Mouse (Mus musculus) retina, embryonic 14.5 days (tissue): ENCODE results near the gene Rabac1.

ENCODE experiments used
- DNase-seq: peaks from one replicate; pipeline ENCODE4 v3.0.0-alpha.2; 2015; ENCODE audit warnings: low spot score

The Rabac1 gene

DNA sequence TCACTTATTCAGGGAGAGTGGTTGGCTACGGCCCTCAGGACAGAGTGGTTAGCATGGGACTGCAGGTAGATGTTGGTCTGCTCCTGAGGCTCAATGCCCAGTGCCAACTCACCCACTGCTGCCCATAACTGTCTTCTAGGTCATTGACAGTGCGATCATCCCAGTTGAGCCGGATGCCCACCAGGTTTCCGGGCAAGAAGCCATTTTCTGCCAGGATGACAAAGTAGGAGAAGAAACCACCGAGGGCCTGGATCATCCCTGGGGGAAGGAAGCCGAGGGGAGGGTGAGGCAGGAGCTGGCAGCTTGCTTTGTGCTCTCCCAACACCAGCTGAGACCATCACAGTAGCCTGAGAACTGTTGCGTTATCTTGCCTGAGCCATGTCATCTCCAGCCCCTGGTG is 7.9 kb upstream of the Rabac1 start:
- no peak for DNase-seq

DNA sequence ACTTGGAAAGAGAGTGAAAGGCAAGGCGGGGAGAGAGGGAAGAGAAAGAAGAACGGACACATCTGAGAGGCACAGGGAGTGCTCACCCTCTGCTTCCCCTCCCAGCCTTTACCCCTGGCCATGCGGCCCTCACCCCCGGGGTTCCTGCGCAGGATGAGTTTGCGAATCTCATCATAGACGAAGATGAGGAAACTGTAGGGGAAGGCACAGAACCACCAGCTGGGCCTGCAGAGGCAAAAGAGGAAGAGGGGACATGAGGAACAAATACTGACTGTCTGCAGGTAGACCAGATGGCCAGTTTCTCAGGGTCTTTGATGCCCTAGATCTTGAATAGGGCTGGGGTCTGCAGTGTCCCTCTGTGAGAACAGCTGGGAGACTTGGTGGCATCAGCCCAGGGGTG is 6.2 kb upstream of the Rabac1 start:
- no peak for DNase-seq

DNA sequence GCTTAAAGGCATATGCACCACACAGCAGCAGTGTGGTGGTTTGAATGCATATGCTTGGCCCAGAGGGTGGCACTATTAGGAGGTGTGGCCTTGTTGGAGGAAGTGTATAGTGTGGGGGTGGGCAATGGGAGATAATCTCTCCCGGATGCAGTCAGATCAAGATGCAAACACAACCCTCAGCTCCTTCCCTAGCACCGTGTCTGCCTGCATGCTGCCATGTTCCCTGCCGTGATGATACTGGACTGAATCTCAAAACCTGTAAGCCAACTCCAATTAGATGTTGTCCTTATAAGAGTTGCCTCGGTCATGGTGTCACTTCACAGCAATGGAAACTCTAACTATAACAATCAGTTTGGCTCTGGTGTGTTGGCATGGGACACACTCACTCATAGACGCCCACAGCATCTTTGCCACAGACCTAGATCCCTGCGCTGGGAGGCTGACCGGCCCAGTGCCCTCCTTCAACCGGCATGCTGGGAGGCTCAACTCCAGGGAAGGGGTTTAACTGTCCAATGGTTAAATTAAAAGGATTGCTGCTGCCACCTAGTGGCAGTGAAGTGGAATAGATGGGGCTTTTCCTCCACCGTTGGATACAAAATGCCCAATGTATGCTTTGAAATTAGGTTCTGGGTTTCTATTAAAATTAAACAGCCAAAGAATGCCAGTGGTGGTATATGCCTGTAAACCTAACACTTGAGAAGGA is 2.5 kb upstream of the Rabac1 start:
- DNase-seq, result peak; percentile 83

DNA sequence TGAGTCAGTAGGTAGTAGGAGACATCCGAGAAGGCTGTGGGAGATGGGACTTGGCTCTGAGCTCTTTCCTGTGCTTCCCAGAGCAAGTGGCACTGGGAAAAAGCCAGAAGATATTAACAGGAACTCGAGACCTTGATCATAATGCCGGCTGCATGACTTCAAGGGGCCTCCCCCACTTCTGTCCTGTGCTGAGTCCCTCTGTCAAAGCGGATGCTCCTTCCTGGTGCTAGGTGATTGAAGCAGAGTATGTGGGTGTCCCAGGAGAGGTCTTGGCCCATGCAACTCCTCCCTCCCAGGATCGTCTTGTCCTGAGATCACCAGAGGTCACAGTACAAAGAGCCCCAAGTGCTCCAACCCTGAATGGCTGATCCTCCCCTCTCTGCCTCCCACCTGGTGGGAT is 1.3 kb upstream of the Rabac1 start:
- DNase-seq, result no peak

DNA sequence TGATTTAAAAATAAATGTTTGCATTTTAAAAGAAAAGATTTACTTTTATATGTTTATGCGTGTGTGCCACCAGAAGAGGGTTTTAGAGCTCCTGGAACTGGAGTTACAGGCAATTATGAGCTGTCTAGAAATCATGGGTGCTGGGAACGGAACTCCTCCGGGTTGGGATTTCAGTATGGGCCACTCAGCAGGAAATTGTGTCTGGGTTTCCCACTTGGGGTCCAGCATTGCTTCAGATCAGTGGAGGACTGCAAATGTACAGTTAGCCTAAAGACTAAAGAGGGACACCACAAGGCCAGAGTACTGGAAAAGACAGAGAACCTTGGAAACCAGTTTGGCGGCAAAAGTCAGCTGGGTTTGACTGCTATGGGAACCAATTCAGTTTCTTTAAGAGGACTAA is 654 bp upstream of the Rabac1 start:
- no peak for DNase-seq

DNA sequence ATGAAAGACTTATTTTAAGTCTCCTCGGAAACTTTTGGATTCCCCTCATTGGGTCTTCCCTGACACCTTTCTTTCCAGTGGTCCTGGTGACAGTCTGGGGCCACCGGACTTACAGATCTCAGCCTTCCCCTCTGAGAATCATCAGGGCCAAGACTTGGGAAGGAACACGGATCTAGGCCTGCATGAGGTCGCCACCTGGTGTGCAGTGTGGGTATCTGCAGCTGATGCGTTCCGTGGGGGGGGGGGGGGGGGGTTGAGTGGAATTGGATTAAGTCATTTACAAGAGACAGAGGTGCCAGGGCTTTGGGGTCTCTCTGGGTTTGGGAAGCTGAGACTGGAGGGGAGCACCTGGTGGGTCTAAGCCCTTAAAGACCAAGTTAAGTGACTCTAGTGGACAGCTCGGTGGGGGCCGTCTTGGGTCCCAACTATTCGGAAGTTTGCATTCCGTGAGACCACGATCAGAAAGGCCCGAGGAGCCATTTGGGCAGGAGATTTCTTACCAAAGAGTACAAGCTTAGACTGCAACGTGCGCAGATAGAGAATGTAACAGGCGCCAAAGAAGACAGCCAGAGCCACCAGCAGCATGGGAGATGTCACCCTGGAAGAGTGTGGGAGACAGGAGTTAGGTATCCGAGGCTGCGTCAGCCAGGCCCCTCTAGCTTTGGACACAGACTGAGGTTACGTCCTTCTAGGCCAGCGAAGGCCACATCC is 1.1 kb downstream of the Rabac1 start:
- peak; percentile 68 for DNase-seq

DNA sequence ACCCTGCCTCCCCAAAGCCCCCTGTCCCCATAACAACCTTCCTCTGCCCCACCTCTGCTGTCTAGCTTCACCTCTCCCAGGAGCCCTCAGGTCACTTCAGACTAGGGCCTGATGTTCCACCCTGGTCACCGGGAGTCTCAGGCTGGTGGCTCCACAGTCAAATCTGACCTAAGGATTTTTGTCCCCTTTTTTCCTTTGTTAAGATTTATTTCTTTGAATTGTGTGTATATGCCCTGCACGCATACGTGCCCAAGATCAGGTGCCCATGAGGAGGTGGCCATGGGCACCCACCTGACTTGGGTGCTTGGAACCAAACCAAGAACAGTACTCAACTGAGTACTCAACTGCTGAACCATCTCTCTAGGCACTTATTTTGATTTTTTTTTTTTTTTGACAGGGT is 2.2 kb downstream of the Rabac1 start:
- no peak for DNase-seq

DNA sequence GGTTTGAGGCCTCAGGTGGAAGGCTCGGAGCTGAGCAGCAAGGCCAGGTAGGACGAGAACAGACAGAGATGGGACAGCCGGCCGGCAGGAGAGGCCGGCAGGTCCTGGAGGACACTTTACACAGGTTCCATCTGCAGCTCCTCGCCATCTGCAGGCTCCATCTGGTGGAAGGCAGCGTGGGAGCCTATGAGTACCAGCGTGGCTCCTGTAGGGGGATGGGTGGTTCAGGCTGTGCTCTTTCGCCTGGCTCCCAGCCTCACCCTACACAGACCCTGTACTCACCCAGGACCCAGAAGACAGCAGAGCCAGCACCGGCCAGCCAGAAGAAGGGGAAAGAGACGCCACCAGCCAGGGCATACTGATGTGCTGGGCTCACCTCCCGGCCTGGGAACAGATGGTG is 2.7 kb downstream of the Rabac1 start:
- no peak for DNase-seq

DNA sequence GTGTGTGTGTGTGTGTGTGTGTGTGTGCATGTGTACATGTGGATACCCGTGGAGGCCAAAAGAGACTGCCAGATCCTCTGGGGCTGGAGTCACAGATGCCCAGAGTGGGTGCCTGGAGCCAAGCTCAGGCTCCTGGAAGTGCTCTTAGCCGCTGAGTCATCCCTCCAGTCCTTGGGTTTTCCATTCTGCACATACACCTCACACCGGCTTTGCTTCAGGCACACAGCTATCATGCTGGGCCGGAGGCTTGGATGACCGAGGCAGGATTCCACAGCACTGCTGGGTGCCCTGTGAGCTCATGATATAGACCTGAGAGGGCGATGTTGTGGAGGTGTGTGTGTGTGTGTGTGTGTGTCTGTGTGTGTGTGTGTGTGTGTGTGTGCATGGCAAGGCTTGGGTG is 4.1 kb downstream of the Rabac1 start:
- DNase-seq, result no peak

DNA sequence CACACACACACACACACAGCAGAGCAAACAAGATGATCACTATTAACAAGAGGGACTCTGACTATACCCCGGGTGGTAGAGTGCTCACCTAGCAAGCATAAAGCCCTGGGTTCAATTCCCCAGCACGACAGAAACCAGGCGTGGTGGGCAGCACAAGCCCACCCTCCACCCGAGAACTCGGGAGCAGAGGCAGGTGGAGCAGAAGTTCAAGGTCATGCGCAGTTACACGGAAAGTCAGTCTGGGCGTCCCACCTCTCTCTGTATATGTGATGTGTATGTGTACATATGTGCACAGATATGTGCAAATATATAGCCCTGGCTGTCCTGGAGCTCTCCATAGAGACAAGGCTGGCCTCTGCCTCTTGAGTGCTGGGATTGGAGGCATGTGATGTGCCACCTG is 4.6 kb downstream of the Rabac1 start:
- DNase-seq, result no peak

DNA sequence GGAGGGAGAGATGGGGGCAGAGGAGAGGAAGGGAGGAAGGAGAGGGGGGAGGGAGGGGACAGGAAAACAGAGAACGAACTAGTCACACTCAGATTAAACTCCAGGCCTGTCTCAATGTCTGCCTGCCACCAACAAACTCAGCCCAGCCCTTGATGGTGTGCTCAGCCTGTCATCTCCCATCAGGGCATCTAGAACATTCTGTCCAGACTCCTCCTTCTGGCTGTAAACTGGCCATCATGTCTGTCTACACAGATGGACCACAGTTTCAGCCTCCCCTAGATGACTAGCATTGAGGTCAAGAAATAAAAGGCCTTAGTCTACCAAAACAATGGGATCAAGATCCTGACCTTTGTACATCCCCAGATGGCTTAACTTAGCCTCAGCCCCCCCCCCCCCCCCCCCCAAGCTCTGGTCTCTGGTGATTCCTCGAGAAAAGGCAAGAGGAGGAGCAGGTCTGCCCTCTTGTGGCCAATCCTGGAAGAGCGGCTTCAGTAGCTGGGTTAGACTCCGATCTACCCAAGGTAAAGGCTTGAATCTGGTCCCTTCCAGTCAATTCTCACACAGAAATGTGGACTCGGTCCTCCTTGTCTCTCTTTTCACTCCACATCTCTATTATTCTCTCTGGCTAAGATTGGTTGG is 7.5 kb downstream of the Rabac1 start:
- peak; percentile 94 for DNase-seq

DNA sequence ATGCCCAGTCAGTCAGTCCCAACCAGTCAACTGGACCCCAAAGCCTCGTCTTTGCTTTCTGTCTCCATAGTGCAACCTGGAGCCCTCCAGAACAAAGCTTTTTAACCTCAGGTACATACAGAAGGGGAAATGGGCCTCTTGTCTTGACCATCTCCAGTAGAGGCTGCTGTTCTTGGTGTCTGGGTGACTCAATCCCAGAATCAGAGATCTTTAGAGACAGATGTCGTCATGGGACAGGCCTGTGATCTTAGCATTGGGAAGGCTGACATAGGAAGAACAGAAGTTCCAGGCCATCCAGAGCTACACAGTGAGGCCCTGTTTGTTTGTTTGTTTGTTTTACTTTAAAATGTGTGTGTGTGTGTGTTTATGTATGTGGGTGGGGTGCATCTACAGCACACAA is 8.3 kb downstream of the Rabac1 start:
- no peak for DNase-seq

DNA sequence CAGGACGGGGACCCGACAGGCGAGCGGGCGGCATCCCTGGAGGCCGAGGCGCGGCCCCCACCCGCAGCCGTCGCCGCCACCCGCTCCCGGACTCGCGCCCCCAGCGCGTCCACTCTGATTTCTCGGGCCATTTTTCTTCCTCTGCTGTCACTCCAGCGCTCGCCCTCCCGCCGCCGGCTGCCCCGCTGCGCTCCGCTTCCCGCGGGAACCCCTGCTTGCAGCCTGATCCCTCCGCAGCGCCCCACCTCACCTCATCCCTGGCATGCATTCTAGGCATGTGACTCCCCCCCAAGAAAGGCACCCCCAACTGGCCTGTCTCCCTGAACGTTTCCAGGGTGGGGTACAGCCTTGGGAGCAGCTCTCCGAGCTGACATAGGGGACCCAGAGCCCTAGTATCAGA is 17.3 kb downstream of the Rabac1 start:
- no peak for DNase-seq

DNA sequence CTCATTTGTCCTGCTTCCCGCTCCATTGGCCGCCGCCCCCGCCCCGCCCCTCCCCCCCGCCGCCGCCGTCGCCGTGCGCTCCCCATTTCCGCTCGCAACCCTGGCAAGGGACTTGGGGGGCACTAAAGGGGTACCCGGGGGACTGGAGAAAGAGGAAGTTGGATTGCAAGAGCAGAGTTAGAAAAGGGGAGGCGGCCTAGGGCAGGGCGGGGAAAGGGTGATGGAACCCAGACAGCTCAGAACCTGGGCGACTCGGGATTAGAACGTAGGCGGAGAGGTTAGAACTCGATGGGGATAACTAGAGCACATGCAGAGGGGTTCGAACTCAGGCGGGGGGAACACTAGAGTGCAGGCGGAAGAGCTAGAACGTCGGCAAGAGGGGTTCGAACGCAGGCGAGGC is 18.1 kb downstream of the Rabac1 start:
- DNase-seq, result no peak

DNA sequence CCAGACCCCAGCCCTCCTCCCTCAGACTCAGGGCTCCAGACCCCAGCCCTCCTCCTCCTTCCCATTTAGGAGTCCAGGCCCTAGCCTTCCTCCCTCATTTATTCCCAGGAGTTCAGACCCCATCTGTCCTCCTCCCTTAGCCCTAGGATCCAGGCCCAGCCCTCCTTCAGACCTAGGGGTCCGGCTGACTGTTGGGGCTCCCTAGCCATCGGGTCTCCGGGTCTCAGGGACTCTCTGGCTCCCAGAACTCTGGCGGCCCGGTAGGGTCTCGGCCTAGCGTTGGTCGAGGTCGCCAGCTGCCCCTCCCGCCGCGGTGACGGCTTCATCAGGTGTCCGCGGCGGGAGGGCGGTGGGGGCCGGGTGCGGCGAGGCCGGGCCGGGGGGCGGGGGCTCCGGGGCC is 18.6 kb downstream of the Rabac1 start:
- DNase-seq, result no peak

DNA sequence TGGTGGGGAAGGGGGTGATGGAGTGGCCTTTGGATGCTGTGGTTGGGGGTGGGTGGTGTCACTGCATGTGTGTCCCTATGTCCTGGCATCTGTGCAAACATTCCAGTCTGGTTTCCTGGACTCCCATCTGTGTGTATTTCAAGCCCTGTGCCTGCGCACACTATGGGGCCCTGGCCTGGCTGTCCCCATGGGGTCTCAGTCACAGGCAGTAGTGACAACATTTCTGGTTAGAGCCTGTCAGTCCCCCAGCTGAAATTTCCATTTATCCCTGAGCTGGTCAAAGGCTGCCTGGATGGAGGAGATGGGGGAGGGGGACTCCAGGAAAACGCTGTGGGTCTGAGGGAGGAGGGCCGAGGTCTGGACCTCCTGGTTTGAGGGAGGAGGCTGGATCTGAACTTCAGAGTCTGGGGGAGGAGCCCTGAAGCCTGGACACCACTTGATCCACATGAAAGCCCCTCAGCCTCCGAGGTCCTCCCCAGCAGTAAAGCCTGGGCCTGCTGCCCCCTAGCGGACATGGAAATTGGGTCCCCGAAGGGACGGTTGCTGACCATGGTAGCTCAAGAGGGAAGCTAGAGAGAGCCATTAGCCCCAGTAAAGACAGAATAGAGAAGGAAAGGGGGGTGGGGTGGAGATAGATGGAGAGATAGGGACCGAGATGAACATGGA is 22.5 kb downstream of the Rabac1 start:
- peak; percentile 89 for DNase-seq

DNA sequence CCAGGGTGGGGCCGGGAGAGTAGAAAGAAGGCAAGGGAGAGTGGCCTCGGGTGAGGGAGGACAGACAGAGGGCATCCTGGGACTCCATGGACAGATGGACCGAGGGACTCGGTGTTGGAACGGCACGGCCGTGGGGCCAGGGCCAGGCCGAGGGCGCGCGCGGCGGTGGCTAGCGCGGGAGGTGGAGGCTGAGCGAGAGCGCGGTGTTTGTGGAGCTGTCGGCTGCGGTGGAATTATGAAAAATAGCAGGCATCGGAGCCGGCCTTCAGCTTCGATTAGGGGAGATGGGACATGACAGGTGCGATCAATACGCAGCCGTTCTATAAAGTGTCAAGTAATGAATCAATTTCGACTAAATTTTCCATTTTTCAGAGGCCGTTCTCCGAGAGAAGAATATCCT is 23.8 kb downstream of the Rabac1 start:
- peak; percentile 47 for DNase-seq

DNA sequence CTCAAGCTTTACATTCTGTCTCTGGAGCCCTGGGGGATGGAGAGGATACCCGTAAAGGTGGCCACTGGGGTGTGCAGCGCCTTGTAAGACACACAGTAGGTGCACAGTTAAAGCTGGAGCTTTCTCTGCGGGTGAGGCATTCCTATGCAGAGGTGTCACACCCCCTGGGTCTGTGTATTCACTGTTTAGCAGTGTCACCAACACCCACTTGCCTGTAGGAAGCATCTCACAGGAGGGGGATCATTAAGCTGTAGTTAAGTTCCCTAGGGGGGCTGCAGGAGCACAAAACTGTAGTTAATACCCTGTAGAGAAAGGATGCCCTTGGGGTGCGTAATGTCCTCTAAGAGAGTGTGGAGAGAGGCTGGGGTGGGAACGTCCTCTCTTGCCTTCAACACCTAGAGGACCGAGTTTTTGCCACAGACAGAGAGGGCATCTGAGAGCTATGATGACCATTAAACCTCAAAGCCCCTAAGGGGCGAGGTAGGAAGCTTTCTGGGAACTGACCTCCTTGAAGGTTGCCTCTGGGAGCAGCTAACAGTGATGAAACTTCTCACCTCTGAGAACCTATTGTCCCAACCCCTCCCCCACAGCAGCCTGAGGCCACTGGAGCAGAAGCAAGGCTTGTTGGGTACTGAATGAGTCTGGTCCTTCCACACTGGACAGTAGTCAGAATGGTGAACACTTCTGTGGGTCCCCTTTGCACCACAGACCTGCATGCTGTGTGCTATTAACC is 25.1 kb downstream of the Rabac1 start:
- DNase-seq, result no peak

DNA sequence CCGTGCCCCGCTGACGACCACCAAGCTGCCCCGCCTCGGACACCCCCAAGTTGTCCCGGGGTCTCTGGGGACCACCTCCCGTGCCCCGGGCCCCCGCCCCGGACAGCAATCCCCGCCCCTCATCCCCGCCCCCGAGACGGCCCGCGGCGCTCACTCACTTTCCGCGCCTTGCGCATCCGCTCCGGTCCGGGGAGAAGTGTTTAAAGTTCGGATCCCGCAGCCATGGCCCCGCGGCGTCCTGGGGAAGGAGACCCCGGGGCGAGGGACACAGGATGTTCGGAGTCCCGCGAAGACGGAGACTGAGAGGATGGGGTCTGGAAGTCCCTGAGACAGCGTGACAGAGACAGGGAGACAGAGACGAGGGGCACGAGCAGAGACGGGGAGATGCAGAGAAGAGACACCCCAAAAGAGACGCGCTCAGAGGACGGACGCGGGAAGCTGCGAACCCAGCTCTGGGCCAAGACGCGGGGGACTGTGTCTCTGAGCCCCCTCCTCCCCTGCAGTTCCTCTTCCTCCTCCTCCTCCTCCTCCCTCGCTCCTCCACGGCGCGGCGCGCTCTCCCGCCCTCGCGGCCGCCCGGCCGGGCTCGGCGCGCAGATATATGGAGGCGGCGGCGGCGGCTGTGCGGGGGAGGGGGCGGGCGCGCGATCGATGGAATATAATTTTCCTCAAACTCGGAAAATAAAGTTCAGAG is 28.1 kb downstream of the Rabac1 start, which contains the start of gene Gm4881:
Gene Gm4881 (minus strand): TSS at position 238 of the 694 bp plus-strand sequence.
- DNase-seq, result no peak

DNA sequence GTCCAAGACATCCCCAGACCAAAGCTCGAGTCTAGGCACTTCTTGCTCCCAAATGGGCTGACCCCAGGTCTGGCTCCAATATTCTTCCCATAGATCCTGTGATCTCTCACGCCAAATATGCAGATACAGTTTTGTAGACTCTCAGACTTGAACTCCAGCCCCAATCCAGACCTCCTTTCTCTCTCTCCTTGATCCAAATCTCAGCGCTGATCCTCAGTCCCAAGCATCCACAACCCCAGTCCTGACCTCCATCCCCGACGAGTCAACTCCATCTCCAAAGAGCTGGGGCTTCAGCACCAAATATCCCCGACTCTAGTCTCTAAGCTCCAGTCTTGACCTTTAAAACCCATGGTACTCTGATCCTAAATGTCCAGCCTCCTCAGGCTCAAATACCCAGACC is 28.9 kb downstream of the Rabac1 start:
- DNase-seq, result no peak

DNA sequence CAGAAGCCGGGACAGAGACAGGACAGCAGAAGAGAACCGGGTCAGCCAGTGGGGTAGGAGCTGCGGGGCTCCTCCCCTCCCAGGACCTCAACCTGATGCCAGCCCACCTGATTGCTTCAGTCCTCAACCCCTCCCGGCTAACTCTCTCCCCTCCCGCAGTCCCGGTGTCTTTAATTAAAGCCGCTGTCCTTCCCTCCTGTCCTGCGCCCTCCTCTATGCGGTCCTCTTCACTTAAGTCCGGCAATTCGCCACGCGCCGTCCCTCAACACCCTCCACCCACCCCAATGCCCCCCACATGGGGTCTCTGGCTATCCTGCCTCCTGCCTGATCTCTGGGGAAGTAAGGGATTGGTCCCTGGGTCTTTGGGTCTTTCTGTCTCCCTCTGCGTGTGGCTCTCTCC is 40.9 kb downstream of the Rabac1 start:
- DNase-seq, result no peak

DNA sequence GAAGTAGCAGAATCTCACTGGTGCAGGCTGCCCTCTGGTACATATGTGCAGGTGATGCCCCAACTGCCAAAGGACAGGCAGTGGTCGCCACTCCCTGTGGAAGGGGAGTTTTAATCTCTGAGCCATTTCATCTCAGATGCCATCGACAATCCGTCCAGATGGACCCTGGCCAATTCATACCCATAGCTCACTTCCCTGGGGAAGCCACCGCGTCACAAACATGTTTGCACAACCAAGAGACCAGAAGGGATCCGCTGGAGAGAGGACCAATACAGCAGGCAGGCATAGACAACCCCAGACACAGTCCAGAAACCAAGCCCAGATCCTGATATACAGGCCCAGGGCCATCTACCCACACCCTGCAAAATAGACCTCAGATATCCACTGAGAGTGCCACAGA is 42.1 kb downstream of the Rabac1 start:
- no peak for DNase-seq
